Mouse (Mus musculus) layer of hippocampus, adult 6 months (tissue): ENCODE results near the gene Pla2g12b. TPM values are rescaled to one million over a fixed set of nuclear protein-coding genes. Genes with fewer than 3 reads are reported as not detected.

Experiments
- long read RNA-seq, 2 experiments: library from polyadenylated mRNA; unstranded; transcript quantifications; one replicate each; pipeline ENCODE4 v2.0.0; 2019 to 2020
- polyA plus RNA-seq: library from polyadenylated mRNA; unstranded; fragments of <200 nt; fragmentation: Nextera tagmentation; gene quantifications from 2 replicates; pipeline ENCODE4 v1.2.3, GENCODE M21; 2021

Gene Pla2g12b
- not detected in 2 replicates for polyA plus RNA-seq
- long read RNA-seq, experiment 1, result 0 reads
- long read RNA-seq, experiment 2, result 0 reads

DNA sequence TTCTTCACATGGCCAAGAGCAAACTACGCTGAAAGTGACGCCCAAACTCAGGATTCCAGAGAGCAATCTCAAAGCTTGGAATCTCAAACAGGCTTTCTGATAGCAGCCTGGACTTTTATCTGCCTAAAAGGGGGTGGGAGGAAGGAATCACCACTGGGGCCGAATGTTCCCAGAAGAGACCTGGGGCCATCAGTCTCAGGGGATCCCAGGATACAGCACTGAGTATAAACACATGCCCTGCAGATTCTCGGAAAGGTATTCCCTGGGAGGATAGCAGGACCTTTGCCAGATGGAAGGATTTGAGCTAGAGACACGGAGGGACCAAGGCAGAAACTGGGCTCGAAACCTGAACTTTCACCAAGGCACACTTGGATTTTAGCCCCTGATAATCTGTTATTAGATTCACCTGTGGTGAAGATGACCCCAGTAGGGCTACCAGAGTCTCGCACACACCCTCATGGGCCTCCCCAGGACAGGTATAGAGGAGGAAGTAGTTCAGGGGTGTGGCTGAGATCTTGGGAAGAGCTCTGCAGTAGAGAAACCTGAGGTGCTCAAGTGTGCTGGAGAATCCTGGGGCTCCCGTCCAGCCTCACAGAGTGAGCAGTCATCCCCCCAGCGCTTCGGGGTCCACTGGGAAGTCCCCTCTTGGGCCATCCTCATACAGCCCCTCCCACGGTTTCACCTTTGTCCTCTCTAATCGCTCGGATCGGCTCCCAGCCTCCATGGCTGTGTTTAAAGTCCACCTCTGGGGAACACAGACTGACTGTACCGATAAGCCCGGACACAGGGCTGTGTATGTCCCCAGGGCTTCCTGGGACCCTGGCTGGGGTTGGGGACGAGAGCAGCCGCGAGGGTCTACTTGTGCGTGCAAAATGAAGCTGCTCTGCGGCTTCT, at the start of gene Pla2g12b:
TSS of gene Pla2g12b (plus strand) at position 762 of the 894 bp plus-strand sequence.

GRCm38 (mm10) chr10:59395461-59395860, 8.0 kb upstream of the Pla2g12b start, which contains the start of gene Gm10273:
Gene Gm10273 (plus strand): TSS chr10:59395632.

GRCm38 (mm10) chr10:59441735-59442134, 38.3 kb downstream of the Pla2g12b start, which contains the start of gene Oit3:
Gene Oit3 (minus strand): TSS chr10:59441778.

Other genes with a start within 250 kb of the Pla2g12b start
- 9.6 and 17.4 TPM in 2 replicates for gene Sept10, start 181.8 kb upstream of the Pla2g12b start, polyA plus RNA-seq
- 3.8 and 7.6 TPM in 2 replicates for gene Sowahc, start 181.7 kb upstream of the Pla2g12b start, polyA plus RNA-seq
- 35.6 and 37.9 TPM in 2 replicates for gene P4ha1, start 80.4 kb upstream of the Pla2g12b start, polyA plus RNA-seq
- 3.8 and 8.6 TPM in 2 replicates for gene Gm10273, start 8.0 kb upstream of the Pla2g12b start, polyA plus RNA-seq
- gene Oit3, start 38.1 kb downstream of the Pla2g12b start, polyA plus RNA-seq, result 0.05 and 0.06 TPM in 2 replicates
- not detected in 2 replicates for gene Gm10322, start 212.4 kb downstream of the Pla2g12b start, polyA plus RNA-seq
- gene Mcu, start 213.0 kb downstream of the Pla2g12b start, polyA plus RNA-seq, result 23.5 and 27.0 TPM in 2 replicates